Mouse (Mus musculus): ENCODE measurements around the gene Kif13a. TPM values are rescaled to one million over a fixed set of nuclear protein-coding genes. Genes with fewer than 3 reads are reported as not detected.

Gene Kif13a
- total RNA-seq, 2 experiments from 2014 or later = 61.0 to 67.1 TPM

- DNase-seq (ENCODE audit: low spot score in 2 of 2) = no peak
These were observed 44.5 kb downstream of the Kif13a start for GRCm38 (mm10) chr13:46884898-46885758.

GRCm38 (mm10) chr13:46883976-46884375 lies 45.7 kb downstream of the Kif13a start:
- DNase-seq (ENCODE audit: low spot score in 2 of 2) = no peak

- DNase-seq (ENCODE audit: low spot score in 2 of 2) = peak in 1 of 2 experiments; percentile 20
These were observed 46.3 kb downstream of the Kif13a start for GRCm38 (mm10) chr13:46883381-46883780.

GRCm38 (mm10) chr13:46880736-46881135 lies 48.9 kb downstream of the Kif13a start:
- DNase-seq (ENCODE audit: low spot score in 2 of 2) = no peak

GRCm38 (mm10) chr13:46880243-46880642 lies 49.4 kb downstream of the Kif13a start:
- no peak for DNase-seq (ENCODE audit: low spot score in 2 of 2)

- no peak for DNase-seq (ENCODE audit: low spot score in 2 of 2)
These were observed 52.6 kb downstream of the Kif13a start for GRCm38 (mm10) chr13:46877049-46877448.

- no peak for DNase-seq (ENCODE audit: low spot score in 2 of 2)
These were observed 54.3 kb downstream of the Kif13a start for GRCm38 (mm10) chr13:46875377-46875776.

GRCm38 (mm10) chr13:46872732-46873131 lies 56.9 kb downstream of the Kif13a start:
- DNase-seq (ENCODE audit: low spot score in 2 of 2) = no peak

GRCm38 (mm10) chr13:46872194-46872593 lies 57.5 kb downstream of the Kif13a start:
- DNase-seq (ENCODE audit: low spot score in 2 of 2) = no peak

- no peak for DNase-seq (ENCODE audit: low spot score in 2 of 2)
These were observed 60.2 kb downstream of the Kif13a start for GRCm38 (mm10) chr13:46869464-46869863.

- no peak for DNase-seq (ENCODE audit: low spot score in 2 of 2)
These were observed 66.4 kb downstream of the Kif13a start for GRCm38 (mm10) chr13:46863169-46863748.

GRCm38 (mm10) chr13:46859876-46860275 lies 69.8 kb downstream of the Kif13a start:
- no peak for DNase-seq (ENCODE audit: low spot score in 2 of 2)

GRCm38 (mm10) chr13:46859173-46859572 lies 70.5 kb downstream of the Kif13a start:
- no peak for DNase-seq (ENCODE audit: low spot score in 2 of 2)

- no peak for DNase-seq (ENCODE audit: low spot score in 2 of 2)
These were observed 70.9 kb downstream of the Kif13a start for GRCm38 (mm10) chr13:46858835-46859152.

- no peak for DNase-seq (ENCODE audit: low spot score in 2 of 2)
These were observed 71.4 kb downstream of the Kif13a start for GRCm38 (mm10) chr13:46858143-46858834.

- DNase-seq (ENCODE audit: low spot score in 2 of 2) = no peak
These were observed 75.2 kb downstream of the Kif13a start for GRCm38 (mm10) chr13:46854456-46854855.

- DNase-seq (ENCODE audit: low spot score in 2 of 2) = no peak
These were observed 77.2 kb downstream of the Kif13a start for GRCm38 (mm10) chr13:46852470-46852869.

GRCm38 (mm10) chr13:46845456-46845855 lies 84.2 kb downstream of the Kif13a start:
- no peak for DNase-seq (ENCODE audit: low spot score in 2 of 2)

GRCm38 (mm10) chr13:46844561-46845235 lies 85.0 kb downstream of the Kif13a start:
- DNase-seq (ENCODE audit: low spot score in 2 of 2) = no peak

GRCm38 (mm10) chr13:46843646-46844045 lies 86.0 kb downstream of the Kif13a start:
- DNase-seq (ENCODE audit: low spot score in 2 of 2) = no peak

- DNase-seq (ENCODE audit: low spot score in 2 of 2) = no peak
These were observed 87.5 kb downstream of the Kif13a start for GRCm38 (mm10) chr13:46842185-46842584.

GRCm38 (mm10) chr13:46841668-46842067 lies 88.0 kb downstream of the Kif13a start:
- DNase-seq (ENCODE audit: low spot score in 2 of 2) = no peak
